Mouse (Mus musculus) G1E (cell line): Measurements from ENCODE around the gene Naa50.

Experiments
- CTCF ChIP-seq: IDR thresholded peaks from 2 replicates; pipeline ENCODE4 v1.5.1; 2012; ENCODE audit warnings: low read depth, low read length, inconsistent platforms, mixed read lengths
- TAL1 ChIP-seq: conservative IDR thresholded peaks from 2 replicates; pipeline ENCODE4 v1.6.1; 2012; ENCODE audit warnings: low read depth, low read length, inconsistent platforms, mixed read lengths

DNA sequence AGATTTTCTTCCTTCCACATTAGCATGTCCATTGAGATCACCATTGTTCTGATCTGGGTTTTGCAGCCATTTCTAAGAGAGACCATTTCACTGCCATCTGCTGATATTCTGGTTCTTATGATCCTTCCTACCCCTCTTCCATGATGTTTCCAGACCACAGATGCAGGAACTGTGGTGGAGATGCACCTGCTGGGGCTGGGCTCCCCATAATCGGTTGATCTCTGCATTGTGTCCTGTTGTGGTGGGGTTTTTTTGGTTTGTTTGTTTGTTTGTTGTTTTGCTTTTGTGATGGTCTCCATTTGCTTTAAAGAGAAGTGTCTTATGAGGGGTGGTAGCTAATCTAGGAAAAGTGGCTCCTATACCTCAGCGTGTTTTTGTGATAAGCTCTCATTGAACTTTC lies 36.9 kb downstream of the Naa50 start:
- TF ChIP-seq CTCF: no peak
- no peak for TF ChIP-seq TAL1
